Comparison of ENCODE assay signal across 27 mouse cellular contexts in the genomic region with DNA sequence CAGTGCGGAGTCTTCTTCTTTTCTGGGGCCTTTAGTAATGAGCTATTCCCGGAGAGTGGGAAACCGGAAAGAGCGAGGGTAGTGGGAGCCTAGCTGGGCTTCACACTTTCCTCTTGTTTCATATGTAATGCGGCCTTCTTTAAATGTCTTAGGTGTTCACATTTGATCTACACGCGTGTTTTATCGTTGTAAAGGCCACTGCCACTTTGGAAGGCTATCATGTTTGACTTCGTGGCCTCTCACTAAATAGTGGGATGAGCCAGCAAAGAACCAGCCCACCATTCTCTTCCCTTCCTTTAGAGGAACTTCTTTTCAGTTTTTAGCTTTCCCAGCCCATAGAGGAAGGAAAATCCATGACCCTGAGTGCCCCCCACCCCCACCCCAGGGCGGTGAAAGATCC. TPM values are rescaled to one million over a fixed set of nuclear protein-coding genes. Genes with fewer than 3 reads are reported as not detected.
DNase-seq lines count a peak whose midpoint lies in the region; ATAC-seq and TF ChIP-seq lines count a peak whose summit lies in the region.
"Had no signal": no experiment of that assay in that cellular context is flagged by ENCODE, and none has a peak within 500 bp of the region (broad histone marks: within the 10 kb centered on the region; RNA-seq: fewer than 3 reads in every experiment).

No protein-coding gene starts in this region.

- H3K36me3 ChIP-seq in heart, embryonic 16.5 days (ENCODE audit: control insufficient read depth, insufficient read depth) = no peaks in the 10 kb centered on the region
- no peaks in the 10 kb centered on the region for H3K36me3 ChIP-seq in neural tube, embryonic 12.5 days
- no peaks in the 10 kb centered on the region for H3K36me3 ChIP-seq in neural tube, embryonic 15.5 days
- H3K36me3 ChIP-seq in embryonic facial prominence, embryonic 13.5 days = no peaks in the 10 kb centered on the region
- no peaks in the 10 kb centered on the region for H3K36me3 ChIP-seq in limb, embryonic 14.5 days (ENCODE audit: control insufficient read depth, insufficient read depth, low read length)
- H3K36me3 ChIP-seq: G1E; hindbrain, embryonic 10.5 days; midbrain, embryonic 13.5 days; neural tube, embryonic 13.5 days had no signal

- no peak for TF ChIP-seq POLR2A in limb, embryonic 14.5 days (IDR thresholded peaks at IDR 0.05; ENCODE audit: borderline replicate concordance, extremely low read depth, insufficient read depth, insufficient read length)

- H3K4me3 ChIP-seq in heart, embryonic 16.5 days (ENCODE audit: low read length) = peak overlapping the region; percentile 2; the same call in 1 of the 2 replicates
- H3K4me3 ChIP-seq in neural tube, embryonic 12.5 days = no peak overlapping the region
- H3K4me3 ChIP-seq in neural tube, embryonic 15.5 days (replicated peaks) = no peak overlapping the region
- peak overlapping the region; percentile 49 for H3K4me3 ChIP-seq in embryonic facial prominence, embryonic 13.5 days
- H3K4me3 ChIP-seq in limb, embryonic 14.5 days (replicated peaks; ENCODE audit: low read length) = no peak overlapping the region
- H3K4me3 ChIP-seq: forebrain, embryonic 13.5 days; gastrocnemius, adult 2 months; hindbrain, embryonic 10.5 days; midbrain, embryonic 13.5 days; neural tube, embryonic 13.5 days had no signal

- intact Hi-C loops in heart, postnatal 36 days (cut with DNase I) = no loop called here

- WGBS in heart, embryonic 16.5 days = 11% methylated on average over 10 of the region's 10 CpGs
- WGBS in neural tube, embryonic 12.5 days = 3% methylated on average over 10 of the region's 10 CpGs
- WGBS in neural tube, embryonic 15.5 days = 2% methylated on average over 10 of the region's 10 CpGs
- 7% methylated on average over 10 of the region's 10 CpGs for WGBS in embryonic facial prominence, embryonic 13.5 days
- 5% methylated on average over 10 of the region's 10 CpGs for whole genome bisulfite sequencing in limb, embryonic 14.5 days

- H3K9ac ChIP-seq in heart, embryonic 16.5 days (ENCODE audit: low read length) = no peak overlapping the region
- no peak overlapping the region for H3K9ac ChIP-seq in neural tube, embryonic 12.5 days
- H3K9ac ChIP-seq in neural tube, embryonic 15.5 days (replicated peaks) = no peak overlapping the region
- H3K9ac ChIP-seq in embryonic facial prominence, embryonic 13.5 days = no peak overlapping the region
- no peak overlapping the region for H3K9ac ChIP-seq in limb, embryonic 14.5 days (ENCODE audit: low read depth, low read length, severe bottlenecking)
- H3K9ac ChIP-seq: forebrain, embryonic 13.5 days; liver, postnatal 0 days; midbrain, embryonic 13.5 days; neural tube, embryonic 13.5 days had no signal

- DNase-seq in heart, postnatal 36 days = no peak
- no peak for DNase-seq in limb, embryonic 14.5 days (ENCODE audit: low spot score)
- no peak for DNase-seq in thymus, postnatal 0 days (ENCODE audit: low spot score)
- DNase-seq in adipocyte (ENCODE audit: low spot score) = no peak
- DNase-seq: cerebellum, adult 18-20 months; lung, postnatal 14 days; right cerebral cortex, adult 18-20 months; thymus, adult 2 months had no signal

- H3K4me2 ChIP-seq in heart, embryonic 16.5 days (ENCODE audit: low read depth, low read length) = no peak overlapping the region
- H3K4me2 ChIP-seq in neural tube, embryonic 12.5 days (replicated peaks) = 0 out of 2 replicates have a peak overlapping the region, but pooled peaks have one; percentile 24
- H3K4me2 ChIP-seq in neural tube, embryonic 15.5 days = no peak overlapping the region
- H3K4me2 ChIP-seq in embryonic facial prominence, embryonic 13.5 days = peak overlapping the region; percentile 63
- H3K4me2 ChIP-seq in limb, embryonic 14.5 days (replicated peaks; ENCODE audit: low read depth, low read length, severe bottlenecking) = peak overlapping the region; percentile 28
- H3K4me2 ChIP-seq: forebrain, embryonic 13.5 days; liver, embryonic 11.5 days; midbrain, embryonic 13.5 days had no signal

- peaks cover 3% of the 10 kb centered on the region; the same call in 1 of the 2 replicates for H3K4me1 ChIP-seq in heart, embryonic 16.5 days (ENCODE audit: control insufficient read depth, insufficient read depth, low read length)
- peaks cover 7% of the 10 kb centered on the region; the same call in 1 of the 2 replicates for H3K4me1 ChIP-seq in neural tube, embryonic 12.5 days
- H3K4me1 ChIP-seq in neural tube, embryonic 15.5 days = no peaks in the 10 kb centered on the region; the same call in none of the 2 replicates
- H3K4me1 ChIP-seq in embryonic facial prominence, embryonic 13.5 days = peaks cover 19% of the 10 kb centered on the region
- H3K4me1 ChIP-seq in limb, embryonic 14.5 days (ENCODE audit: control insufficient read depth, insufficient read depth, low read length) = peaks cover 3% of the 10 kb centered on the region; the same call in 1 of the 2 replicates

- no peak overlapping the region for H3K27ac ChIP-seq in heart, embryonic 16.5 days (ENCODE audit: low read length)
- H3K27ac ChIP-seq in neural tube, embryonic 12.5 days = no peak overlapping the region
- H3K27ac ChIP-seq in neural tube, embryonic 15.5 days (replicated peaks) = no peak overlapping the region
- H3K27ac ChIP-seq in embryonic facial prominence, embryonic 13.5 days = no peak overlapping the region
- no peak overlapping the region for H3K27ac ChIP-seq in limb, embryonic 14.5 days (replicated peaks; ENCODE audit: low read depth, low read length)
- H3K27ac ChIP-seq: forebrain, embryonic 13.5 days; gastrocnemius, adult 2 months; hindbrain, embryonic 10.5 days; midbrain, embryonic 13.5 days; neural tube, embryonic 13.5 days had no signal

- ATAC-seq in heart, embryonic 16.5 days (replicated peaks; ENCODE audit: extremely low read depth, insufficient read depth, low FRiP score) = no peak
- no peak for ATAC-seq in neural tube, embryonic 12.5 days (ENCODE audit: low FRiP score, low read depth)
- ATAC-seq in neural tube, embryonic 15.5 days (ENCODE audit: low FRiP score) = no peak
- no peak for ATAC-seq in embryonic facial prominence, embryonic 13.5 days (ENCODE audit: insufficient number of reproducible peaks, insufficient read depth, low FRiP score, low TSS enrichment, low read depth)
- no peak for ATAC-seq in limb, embryonic 14.5 days (ENCODE audit: low FRiP score, low read depth)
- ATAC-seq: activated CD4-positive, CD25-positive, alpha-beta regulatory T cell, adult 4 months; forebrain, embryonic 13.5 days; hindbrain, embryonic 16.5 days; intestine, postnatal 0 days; liver, postnatal 0 days; midbrain, embryonic 13.5 days had no signal

- no peaks in the 10 kb centered on the region for H3K9me3 ChIP-seq in heart, embryonic 16.5 days (replicated peaks; ENCODE audit: control insufficient read depth, low read length)
- no peaks in the 10 kb centered on the region for H3K9me3 ChIP-seq in neural tube, embryonic 12.5 days
- H3K9me3 ChIP-seq in neural tube, embryonic 15.5 days (replicated peaks) = 0 out of 2 replicates have a peak, but pooled peaks cover 3% of the 10 kb centered on the region
- no peaks in the 10 kb centered on the region for H3K9me3 ChIP-seq in embryonic facial prominence, embryonic 13.5 days
- no peaks in the 10 kb centered on the region for H3K9me3 ChIP-seq in limb, embryonic 14.5 days (ENCODE audit: control insufficient read depth, low read length)
- H3K9me3 ChIP-seq: forebrain, embryonic 13.5 days; G1E; hindbrain, embryonic 10.5 days; midbrain, embryonic 13.5 days; neural tube, embryonic 13.5 days had no signal

- peaks cover 86% of the 10 kb centered on the region for H3K27me3 ChIP-seq in heart, embryonic 16.5 days (ENCODE audit: control insufficient read depth, insufficient read depth, low read length)
- H3K27me3 ChIP-seq in neural tube, embryonic 12.5 days (replicated peaks) = peaks cover 97% of the 10 kb centered on the region
- peaks cover 95% of the 10 kb centered on the region for H3K27me3 ChIP-seq in neural tube, embryonic 15.5 days (replicated peaks)
- peaks cover 97% of the 10 kb centered on the region for H3K27me3 ChIP-seq in embryonic facial prominence, embryonic 13.5 days
- H3K27me3 ChIP-seq in limb, embryonic 14.5 days (ENCODE audit: control insufficient read depth, insufficient read depth, low read length) = peaks cover 91% of the 10 kb centered on the region

RNA-seq across cellular contexts. Expression of a gene that starts 2.2 kb away (rescaled TPM):
- 1.6 and 2.4 TPM in 2 replicates for polyA plus RNA-seq in heart, embryonic 16.5 days (2015; fragmentation: Nextera tagmentation; extraction: Ambion mirVana)
- total RNA-seq in heart, postnatal 36 days (2021) = under 1 TPM; 0.08 to 0.25 TPM
- polyA plus RNA-seq in neural tube, embryonic 12.5 days (2016; fragmentation: Nextera tagmentation; extraction: Ambion mirVana) = 2.9 and 4.8 TPM in 2 replicates
- polyA plus RNA-seq in neural tube, embryonic 15.5 days (2015; fragmentation: Nextera tagmentation; extraction: Ambion mirVana) = 0.35 and 3.5 TPM in 2 replicates
- 13.5 and 17.7 TPM in 2 replicates for polyA plus RNA-seq in embryonic facial prominence, embryonic 13.5 days (2015; fragmentation: Nextera tagmentation; extraction: Ambion mirVana)
- polyA plus RNA-seq in limb, embryonic 14.5 days (2012; rRNA removed) = 8.3 and 14.1 TPM in 2 replicates
- polyA plus RNA-seq in limb, embryonic 14.5 days (2014; fragmentation: Nextera tagmentation; extraction: Ambion mirVana) = 3.8 and 4.3 TPM in 2 replicates
- 8.5 and 9.3 TPM in 2 replicates for polyA plus RNA-seq in thymus, postnatal 0 days (2015; fragmentation: Nextera tagmentation; extraction: Ambion mirVana)
- total RNA-seq: adrenal gland, postnatal 10 days; left cerebral cortex, adult 18-20 months; left cerebral cortex, postnatal 25 days; megakaryocyte progenitor cell, adult 5-6 weeks had no signal
- polyA plus RNA-seq: activated CD4-positive, CD25-positive, alpha-beta regulatory T cell, adult 4 months; forebrain, embryonic 13.5 days; intestine, postnatal 0 days; midbrain, embryonic 13.5 days had no signal

Comparison
In these comparisons a context has a peak if more than half of its experiments do, and no peak if none do; other contexts are left out.
1. H3K4me2 ChIP-seq: peak in neural tube, embryonic 12.5 days (single experiment), embryonic facial prominence, embryonic 13.5 days (single experiment) and limb, embryonic 14.5 days (single experiment); none in heart, embryonic 16.5 days (single experiment) and neural tube, embryonic 15.5 days (single experiment).
2. H3K4me3 ChIP-seq: peak in heart, embryonic 16.5 days (single experiment) and embryonic facial prominence, embryonic 13.5 days (single experiment); none in neural tube, embryonic 12.5 days (single experiment), neural tube, embryonic 15.5 days (single experiment) and limb, embryonic 14.5 days (single experiment).